Mouse (Mus musculus) hematopoietic stem cell, adult 5-6 weeks (primary cell): ENCODE measurements around the gene Akap12. TPM values are rescaled to one million over a fixed set of nuclear protein-coding genes. Genes with fewer than 3 reads are reported as not detected.
A peak's percentile ranks its signal among the peaks of the same experiment; 100 is the strongest.

Experiments
- ATAC-seq, 2 experiments: fragments of 125-278 bp in 1 of 2; replicated peaks in 1 of 2; 2 replicates each; pipeline ENCODE4 v1.8.0; 2016 to 2017; ENCODE audit warnings: inconsistent platforms in 2 of 2, mild to moderate bottlenecking in 2 of 2, moderate number of reproducible peaks in 2 of 2, low read depth in 1 of 2, moderate TSS enrichment in 1 of 2; ENCODE audit not compliant: low FRiP score in 2 of 2, poor library complexity in 2 of 2, severe bottlenecking in 2 of 2, insufficient read depth in 1 of 2, low TSS enrichment in 1 of 2
- total RNA-seq: library from RNA; stranded (forward); fragments of 172-1452, 232-1000 nt; gene quantifications from 2 replicates; pipeline ENCODE4 v1.2.3, GENCODE M21; 2017

The Akap12 gene
- total RNA-seq, 1 experiment from 2014 or later: 0.35 TPM

DNA sequence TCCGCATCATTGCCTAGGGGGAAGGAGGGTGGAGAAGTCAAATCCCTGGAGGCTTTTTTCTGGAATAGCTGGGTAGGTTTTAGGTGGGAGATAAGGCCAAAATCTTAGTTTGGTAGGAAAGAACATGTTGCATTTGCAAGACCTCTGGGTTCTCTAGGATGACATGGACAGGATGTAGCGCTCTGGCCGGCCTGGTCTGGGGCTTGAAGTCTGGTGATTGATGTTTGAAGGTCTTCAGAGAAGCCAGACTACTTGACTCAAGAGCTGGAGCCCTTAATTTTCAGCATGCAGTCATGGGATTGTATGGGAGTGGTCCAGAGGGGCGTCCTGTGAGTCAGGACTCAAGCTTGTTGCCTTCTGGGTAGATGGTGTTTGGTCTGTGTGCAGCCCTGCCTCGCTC lies 114.6 kb downstream of the Akap12 start:
- ATAC-seq: no peak

GRCm38 (mm10) chr10:4384244-4384643 lies 118.1 kb downstream of the Akap12 start:
- no peak for ATAC-seq

DNA sequence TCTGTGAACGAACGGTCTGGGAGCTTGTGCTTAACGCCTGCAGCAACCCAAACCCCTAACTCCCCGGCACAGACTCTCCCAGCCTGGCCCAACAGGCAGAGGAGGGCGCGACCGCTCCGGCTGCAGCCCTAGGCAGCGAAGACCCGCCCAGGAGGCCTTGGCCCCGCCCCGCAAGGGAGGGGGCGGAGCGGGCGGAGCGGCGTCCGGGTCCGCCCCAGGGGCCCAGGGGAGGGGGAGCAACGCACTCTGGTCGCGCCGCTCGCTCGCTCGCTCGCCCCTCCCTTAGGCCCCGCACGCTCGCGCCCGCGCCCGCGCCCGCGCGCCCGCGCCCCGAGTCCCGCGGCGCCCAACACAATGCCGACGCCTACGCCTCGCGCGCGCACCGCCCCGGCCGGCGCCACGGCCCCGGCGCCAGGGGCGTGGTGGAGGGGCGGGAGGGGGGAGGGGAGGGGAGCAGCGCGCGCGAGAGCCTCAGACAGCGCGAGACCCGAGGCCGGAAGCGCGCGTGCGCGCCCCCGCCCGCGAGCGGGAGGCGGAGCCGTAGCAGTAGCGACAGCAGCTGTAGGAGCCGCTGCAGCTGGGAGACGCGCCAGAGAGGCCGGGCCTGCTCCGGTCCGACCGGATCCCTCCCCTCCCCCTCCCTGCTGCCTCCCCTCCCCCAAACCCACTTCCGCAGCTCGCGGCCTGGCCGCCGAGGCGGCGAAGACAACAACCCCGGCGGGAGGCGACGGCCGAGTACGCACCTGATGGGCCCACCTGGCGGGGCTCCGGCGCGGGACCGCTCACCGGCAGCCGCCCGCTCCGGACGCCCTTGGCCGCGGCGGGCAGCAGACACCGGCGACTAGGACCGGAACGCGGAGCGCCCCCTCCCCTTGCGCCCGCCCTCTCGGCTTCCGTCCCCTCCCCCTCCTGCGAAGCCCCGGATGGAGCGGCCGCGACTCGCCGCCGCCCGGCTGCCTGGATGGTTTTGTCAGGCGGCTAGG lies 120.7 kb downstream of the Akap12 start:
- ATAC-seq: peak; percentile 85 to 86

GRCm38 (mm10) chr10:4387701-4388383 lies 121.7 kb downstream of the Akap12 start, which contains the start of gene Zbtb2:
Gene Zbtb2, minus strand, starts transcription at chr10:4388108.
- peak in 1 of 2 experiments; percentile 16; a peak in 2 of 4 replicates for ATAC-seq

GRCm38 (mm10) chr10:4388384-4388745 lies 122.2 kb downstream of the Akap12 start:
- ATAC-seq: peak in 1 of 2 experiments; percentile 4; a peak in 1 of 4 replicates

GRCm38 (mm10) chr10:4389036-4389435 lies 122.9 kb downstream of the Akap12 start:
- ATAC-seq: no peak

DNA sequence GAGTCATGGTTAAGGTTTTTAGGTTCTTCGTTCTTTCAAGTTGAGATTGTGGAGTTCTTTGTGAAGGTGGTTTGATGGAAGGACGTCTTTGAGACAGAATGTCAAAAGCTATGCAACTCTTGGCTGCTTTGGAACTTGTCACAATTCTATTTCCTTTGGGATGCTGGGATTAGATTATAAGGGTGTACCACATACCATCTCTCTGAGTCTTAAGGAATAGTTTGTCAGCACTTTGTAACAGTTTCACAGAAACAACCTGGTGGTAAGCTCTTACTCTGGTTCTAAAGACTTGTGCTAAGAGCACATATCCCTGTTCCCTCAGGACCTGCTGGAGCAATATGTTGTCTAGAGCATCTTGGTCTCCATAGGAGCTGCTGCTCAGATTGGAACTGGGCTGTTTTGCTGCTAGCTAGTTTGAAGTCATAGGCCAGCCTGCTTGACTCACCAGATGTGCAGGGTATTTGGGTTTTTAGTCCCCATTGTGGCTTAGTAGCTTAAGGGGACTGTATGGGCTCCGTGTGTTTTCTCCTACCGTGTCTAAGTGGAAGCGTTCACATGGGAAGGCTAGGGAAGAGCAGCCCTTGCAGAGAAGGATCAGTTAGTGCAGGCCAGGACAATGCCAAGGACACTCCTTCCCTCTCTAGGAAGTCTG lies 123.4 kb downstream of the Akap12 start:
- ATAC-seq: no peak

GRCm38 (mm10) chr10:4390550-4390949 lies 124.4 kb downstream of the Akap12 start:
- no peak for ATAC-seq

- ATAC-seq: no peak
Observed at GRCm38 (mm10) chr10:4391076-4391475, 124.9 kb downstream of the Akap12 start.

GRCm38 (mm10) chr10:4391851-4392250 lies 125.7 kb downstream of the Akap12 start:
- ATAC-seq: peak; percentile 30 to 60; a peak in 2 of 4 replicates

GRCm38 (mm10) chr10:4395321-4395720 lies 129.1 kb downstream of the Akap12 start:
- no peak for ATAC-seq

GRCm38 (mm10) chr10:4398058-4398457 lies 131.9 kb downstream of the Akap12 start:
- no peak for ATAC-seq

GRCm38 (mm10) chr10:4404895-4405491 lies 138.8 kb downstream of the Akap12 start:
- peak; percentile 70 to 84; a peak in 2 of 4 replicates for ATAC-seq

DNA sequence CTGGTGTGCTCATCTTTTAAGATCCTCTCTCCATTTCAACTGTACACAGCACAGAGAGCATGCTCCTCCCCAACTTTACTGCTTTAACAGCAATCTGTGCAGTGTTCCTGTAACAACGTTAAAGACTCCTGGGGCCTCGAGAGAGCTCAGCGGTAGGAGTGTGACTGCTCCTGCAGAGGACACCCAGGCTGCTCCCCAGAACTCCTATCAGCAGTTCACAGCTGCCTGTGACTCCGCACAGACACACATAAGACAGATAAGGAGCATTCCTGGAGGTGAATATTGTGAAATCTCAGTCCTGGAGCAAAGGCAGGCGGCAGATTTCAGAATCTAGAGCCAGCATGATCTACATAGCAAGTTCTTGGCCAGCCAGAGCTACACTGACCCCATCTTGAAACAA lies 139.3 kb downstream of the Akap12 start:
- no peak for ATAC-seq

DNA sequence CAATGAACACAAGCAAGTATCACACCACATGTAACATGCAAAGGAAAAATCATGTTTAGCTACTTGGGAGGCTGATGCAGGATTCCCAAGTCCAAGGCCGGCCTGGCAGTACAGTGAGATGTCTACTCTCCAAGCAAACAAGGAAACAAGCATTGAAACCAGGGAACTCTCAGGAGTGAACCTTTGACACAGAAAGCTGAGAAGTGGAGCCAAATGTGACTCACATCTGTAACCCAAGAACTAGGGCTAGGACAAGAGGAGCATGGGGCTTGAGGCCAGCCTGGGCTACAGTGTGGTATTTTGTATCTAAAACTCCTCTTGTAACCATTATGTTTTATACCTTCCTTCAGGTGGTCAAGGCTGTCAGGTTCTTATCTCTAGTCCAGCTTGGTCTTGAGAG lies 141.0 kb downstream of the Akap12 start:
- no peak for ATAC-seq
